Mouse (Mus musculus): ENCODE measurements around the gene Hist1h2bh. TPM values are rescaled to one million over a fixed set of nuclear protein-coding genes. Genes with fewer than 3 reads are reported as not detected.
A peak's percentile ranks its signal among the peaks of the same experiment; 100 is the strongest.

Gene Hist1h2bh
- polyA plus RNA-seq, 1 experiment from 2014 or later = 0.22 TPM

GRCm38 (mm10) chr13:23505662-23506345, 37.4 kb downstream of the Hist1h2bh start:
- no peak for ATAC-seq (ENCODE audit: low FRiP score)

GRCm38 (mm10) chr13:23503797-23504196, 39.4 kb downstream of the Hist1h2bh start:
- Histone ChIP-seq H3K36me3 (no peaks in the 10 kb centered on the region), H3K4me1 (peaks cover 7% of the 10 kb centered on the region), H3K27ac (replicated peaks) (no peak overlapping the region), H3K27me3 (replicated peaks) (peaks cover 3% of the 10 kb centered on the region), H3K9me3 (replicated peaks) (no peaks in the 10 kb centered on the region), H3K4me3 (replicated peaks) (0 out of 2 replicates have a peak overlapping the region, but pooled peaks have one; percentile 3), H3K4me2 (peak overlapping the region; percentile 34), H3K9ac (replicated peaks) (no peak overlapping the region)
- ATAC-seq (ENCODE audit: low FRiP score) = no peak
- WGBS = under 1% methylated on average over 9 of the region's 9 CpGs

More at GRCm38 (mm10) chr13:23505662-23506345, 37.4 kb downstream of the Hist1h2bh start:
- Histone ChIP-seq H3K9me3 (replicated peaks) (no peaks in the 10 kb centered on the region), H3K4me1 (peaks cover 6% of the 10 kb centered on the region), H3K4me3 (replicated peaks) (peak overlapping the region; percentile 17), H3K4me2 (peak overlapping the region; percentile 46), H3K36me3 (no peaks in the 10 kb centered on the region), H3K9ac (replicated peaks) (no peak overlapping the region), H3K27me3 (replicated peaks) (0 out of 2 replicates have a peak, but pooled peaks cover 3% of the 10 kb centered on the region), H3K27ac (replicated peaks) (no peak overlapping the region)
- 7% methylated on average over 14 of the region's 14 CpGs for WGBS

- H3K36me3 ChIP-seq = no peaks in the 10 kb centered on the region
- WGBS = 54% methylated on average over 4 of the region's 4 CpGs
- no peaks in the 10 kb centered on the region for H3K9me3 ChIP-seq (replicated peaks)
- no peak overlapping the region for H3K27ac ChIP-seq (replicated peaks)
- ATAC-seq (ENCODE audit: low FRiP score) = no peak
- no peak overlapping the region for H3K4me2 ChIP-seq
- no peak overlapping the region for H3K4me3 ChIP-seq (replicated peaks)
- H3K27me3 ChIP-seq (replicated peaks) = peaks cover 10% of the 10 kb centered on the region
- H3K9ac ChIP-seq (replicated peaks) = no peak overlapping the region
- peaks cover 15% of the 10 kb centered on the region for H3K4me1 ChIP-seq
Measured at GRCm38 (mm10) chr13:23502916-23503315, 40.3 kb downstream of the Hist1h2bh start.

- no peak overlapping the region for H3K27ac ChIP-seq (replicated peaks)
- H3K9me3 ChIP-seq (replicated peaks) = no peaks in the 10 kb centered on the region
- WGBS = 41% methylated on average over 9 of the region's 9 CpGs
- no peak overlapping the region for H3K9ac ChIP-seq (replicated peaks)
- H3K27me3 ChIP-seq (replicated peaks) = peaks cover 13% of the 10 kb centered on the region
- H3K4me3 ChIP-seq (replicated peaks) = no peak overlapping the region
- H3K4me2 ChIP-seq = no peak overlapping the region
- H3K4me1 ChIP-seq = peaks cover 18% of the 10 kb centered on the region
- no peak for ATAC-seq (ENCODE audit: low FRiP score)
- H3K36me3 ChIP-seq = no peaks in the 10 kb centered on the region
Measured at GRCm38 (mm10) chr13:23502031-23502567, 41.1 kb downstream of the Hist1h2bh start.

GRCm38 (mm10) chr13:23501511-23501910, 41.7 kb downstream of the Hist1h2bh start:
- Histone ChIP-seq H3K4me3 (replicated peaks) (no peak overlapping the region), H3K27ac (replicated peaks) (no peak overlapping the region), H3K36me3 (no peaks in the 10 kb centered on the region), H3K4me1 (peaks cover 18% of the 10 kb centered on the region), H3K4me2 (no peak overlapping the region), H3K27me3 (replicated peaks) (peaks cover 14% of the 10 kb centered on the region), H3K9ac (replicated peaks) (no peak overlapping the region), H3K9me3 (replicated peaks) (no peaks in the 10 kb centered on the region)
- 25% methylated on average over 5 of the region's 5 CpGs for WGBS
- no peak for ATAC-seq (ENCODE audit: low FRiP score)

- WGBS = 1% methylated on average over 17 of the region's 17 CpGs
- Histone ChIP-seq H3K4me3 (replicated peaks) (no peak overlapping the region), H3K9me3 (replicated peaks) (no peaks in the 10 kb centered on the region), H3K36me3 (no peaks in the 10 kb centered on the region), H3K27ac (replicated peaks) (no peak overlapping the region), H3K9ac (replicated peaks) (no peak overlapping the region), H3K4me1 (peaks cover 13% of the 10 kb centered on the region), H3K4me2 (no peak overlapping the region), H3K27me3 (replicated peaks) (peaks cover 12% of the 10 kb centered on the region)
- peak; percentile 74 for ATAC-seq (ENCODE audit: low FRiP score)
Measured at GRCm38 (mm10) chr13:23500424-23501200, 42.6 kb downstream of the Hist1h2bh start.

GRCm38 (mm10) chr13:23499943-23500342, 43.2 kb downstream of the Hist1h2bh start:
- Histone ChIP-seq H3K27ac (replicated peaks) (no peak overlapping the region), H3K4me3 (replicated peaks) (no peak overlapping the region), H3K4me1 (peaks cover 12% of the 10 kb centered on the region; the same call in 1 of the 2 replicates), H3K36me3 (no peaks in the 10 kb centered on the region), H3K27me3 (replicated peaks) (peaks cover 12% of the 10 kb centered on the region), H3K9ac (replicated peaks) (no peak overlapping the region), H3K4me2 (no peak overlapping the region), H3K9me3 (replicated peaks) (no peaks in the 10 kb centered on the region)
- no peak for ATAC-seq (ENCODE audit: low FRiP score)
- 8% methylated on average over 7 of the region's 7 CpGs for WGBS

- ATAC-seq (ENCODE audit: low FRiP score) = no peak
- Histone ChIP-seq H3K27ac (replicated peaks) (no peak overlapping the region), H3K4me1 (peaks cover 12% of the 10 kb centered on the region; the same call in 1 of the 2 replicates), H3K36me3 (no peaks in the 10 kb centered on the region), H3K9ac (replicated peaks) (no peak overlapping the region), H3K9me3 (replicated peaks) (no peaks in the 10 kb centered on the region), H3K4me2 (peak overlapping the region; percentile 49), H3K4me3 (replicated peaks) (peak overlapping the region; percentile 30), H3K27me3 (replicated peaks) (peaks cover 12% of the 10 kb centered on the region)
- 10% methylated on average over 10 of the region's 10 CpGs for WGBS
Measured at GRCm38 (mm10) chr13:23498653-23499052, 44.5 kb downstream of the Hist1h2bh start.

- H3K27ac ChIP-seq (replicated peaks) = no peak overlapping the region
Measured at GRCm38 (mm10) chr13:23497656-23498321, 45.4 kb downstream of the Hist1h2bh start.

GRCm38 (mm10) chr13:23495526-23495925, 47.7 kb downstream of the Hist1h2bh start:
- Histone ChIP-seq H3K27me3 (replicated peaks) (peaks cover 12% of the 10 kb centered on the region), H3K4me2 (no peak overlapping the region), H3K9me3 (replicated peaks) (no peaks in the 10 kb centered on the region), H3K9ac (replicated peaks) (no peak overlapping the region), H3K4me1 (peaks cover 17% of the 10 kb centered on the region), H3K27ac (replicated peaks) (no peak overlapping the region), H3K36me3 (no peaks in the 10 kb centered on the region), H3K4me3 (replicated peaks) (no peak overlapping the region)
- 80% methylated on average over 6 of the region's 6 CpGs for WGBS
- ATAC-seq (ENCODE audit: low FRiP score) = no peak

More at GRCm38 (mm10) chr13:23497656-23498321, 45.4 kb downstream of the Hist1h2bh start:
- H3K9me3 ChIP-seq (replicated peaks) = no peaks in the 10 kb centered on the region
- WGBS = 7% methylated on average over 19 of the region's 19 CpGs
- ATAC-seq (ENCODE audit: low FRiP score) = no peak
- peaks cover 12% of the 10 kb centered on the region for H3K27me3 ChIP-seq (replicated peaks)
- H3K9ac ChIP-seq (replicated peaks) = no peak overlapping the region
- H3K36me3 ChIP-seq = no peaks in the 10 kb centered on the region
- peak overlapping the region; percentile 49 for H3K4me2 ChIP-seq
- peak overlapping the region; percentile 30 for H3K4me3 ChIP-seq (replicated peaks)
- H3K4me1 ChIP-seq = peaks cover 12% of the 10 kb centered on the region; the same call in 1 of the 2 replicates

GRCm38 (mm10) chr13:23491990-23492389, 51.2 kb downstream of the Hist1h2bh start:
- Histone ChIP-seq H3K4me3 (replicated peaks) (peak overlapping the region; percentile 26), H3K9ac (replicated peaks) (no peak overlapping the region), H3K4me1 (peaks cover 12% of the 10 kb centered on the region), H3K4me2 (peak overlapping the region; percentile 48), H3K27ac (replicated peaks) (no peak overlapping the region), H3K36me3 (no peaks in the 10 kb centered on the region), H3K27me3 (replicated peaks) (0 out of 2 replicates have a peak, but pooled peaks cover under 1% of the 10 kb centered on the region), H3K9me3 (replicated peaks) (no peaks in the 10 kb centered on the region)
- ATAC-seq (ENCODE audit: low FRiP score) = no peak
- 4% methylated on average over 14 of the region's 14 CpGs for WGBS

Measured in neural tube, embryonic 15.5 days (tissue).